9 mouse cellular contexts compared by ENCODE assay signal in genomic region chr1:87273514-87273942, GRCm38 (mm10). TPM values are rescaled to one million over a fixed set of nuclear protein-coding genes. Genes with fewer than 3 reads are reported as not detected.
DNase-seq lines count a peak whose midpoint lies in the region; ATAC-seq and TF ChIP-seq lines count a peak whose summit lies in the region.
"Had no signal": no experiment of that assay in that cellular context is flagged by ENCODE, and none has a peak within 500 bp of the region (broad histone marks: within the 10 kb centered on the region; RNA-seq: fewer than 3 reads in every experiment).

No protein-coding gene starts in this region.

- 9% methylated on average over 3 of the region's 3 CpGs for WGBS in cerebellum, adult 2 months
- 74% methylated on average over 3 of the region's 3 CpGs for WGBS in liver, embryonic 11.5 days

- no peaks in the 10 kb centered on the region for H3K9me3 ChIP-seq in liver, embryonic 11.5 days (ENCODE audit: control insufficient read depth, low read length)
- H3K9me3 ChIP-seq: limb, embryonic 15.5 days had no signal

- TF ChIP-seq CTCF in cerebellum, adult 2 months (IDR thresholded peaks at IDR 0.05; ENCODE audit: borderline replicate concordance, insufficient read depth, low read depth, low read length) = no peak

- H3K4me2 ChIP-seq in liver, embryonic 11.5 days = no peak overlapping the region
- H3K4me2 ChIP-seq: limb, embryonic 15.5 days had no signal

- H3K27me3 ChIP-seq in cerebellum, adult 2 months (ENCODE audit: control insufficient read depth, insufficient read depth, low read length) = no peaks in the 10 kb centered on the region
- H3K27me3 ChIP-seq in liver, embryonic 11.5 days (replicated peaks; ENCODE audit: control insufficient read depth, insufficient read depth, low read length) = peaks cover 18% of the 10 kb centered on the region
- H3K27me3 ChIP-seq: limb, embryonic 15.5 days had no signal

- peak overlapping the region; percentile 48 for H3K27ac ChIP-seq in cerebellum, adult 2 months (ENCODE audit: insufficient read depth, low read length)
- no peak overlapping the region for H3K27ac ChIP-seq in liver, embryonic 11.5 days (ENCODE audit: low read depth, low read length)
- H3K27ac ChIP-seq: limb, embryonic 15.5 days had no signal

- no peak for ATAC-seq in liver, embryonic 11.5 days (replicated peaks; ENCODE audit: low FRiP score)

- H3K4me3 ChIP-seq in cerebellum, adult 2 months (replicated peaks; ENCODE audit: insufficient read depth, low read depth, low read length) = no peak overlapping the region
- no peak overlapping the region for H3K4me3 ChIP-seq in liver, embryonic 11.5 days (ENCODE audit: low read depth, low read length)
- H3K4me3 ChIP-seq: limb, embryonic 15.5 days had no signal

- peak; percentile 60 for DNase-seq in layer of hippocampus, adult 11-12 months (ENCODE audit: low spot score)
- no peak for DNase-seq in layer of hippocampus, adult 9-10 months (ENCODE audit: low spot score)
- DNase-seq in adrenal gland, adult (ENCODE audit: inconsistent age in 2 of 2, low spot score in 1 of 2) = peak; percentile 93 to 96
- DNase-seq in cerebellum, adult 2 months = peak; percentile 59 to 76
- peak; percentile 26 to 29 for DNase-seq in heart, postnatal 36 days
- no peak for DNase-seq in liver, embryonic 11.5 days (ENCODE audit: low spot score)
- DNase-seq in yolk sac, embryonic 10.5 days (ENCODE audit: low spot score) = no peak
- no peak for DNase-seq in thymus, postnatal 36 days

- intact Hi-C loops in heart, postnatal 36 days (cut with DNase I) = no loop called here

- TF ChIP-seq POLR2A in cerebellum, adult 2 months (IDR thresholded peaks at IDR 0.05; ENCODE audit: borderline replicate concordance, insufficient read depth, low read length) = no peak

- no peaks in the 10 kb centered on the region for H3K36me3 ChIP-seq in liver, embryonic 11.5 days (ENCODE audit: control insufficient read depth, insufficient read depth, low read length)
- H3K36me3 ChIP-seq: limb, embryonic 15.5 days had no signal

- no peak overlapping the region for H3K9ac ChIP-seq in liver, embryonic 11.5 days (ENCODE audit: low read depth, low read length)
- H3K9ac ChIP-seq: limb, embryonic 15.5 days had no signal

- H3K4me1 ChIP-seq in cerebellum, adult 2 months (ENCODE audit: control insufficient read depth, insufficient read depth, low read length) = peaks cover 11% of the 10 kb centered on the region
- no peaks in the 10 kb centered on the region for H3K4me1 ChIP-seq in liver, embryonic 11.5 days (replicated peaks; ENCODE audit: control insufficient read depth, insufficient read depth, low read length)

RNA-seq across cellular contexts. Expression of gene Efhd1, which starts 9.4 kb away (rescaled TPM):
- polyA plus RNA-seq in cerebellum, adult 2 months (2012; rRNA removed) = 61.8 and 65.7 TPM in 2 replicates
- total RNA-seq in heart, postnatal 36 days (2021) = 1 to 10 TPM; 2.5 to 3.7 TPM
- polyA plus RNA-seq in liver, embryonic 11.5 days (2014; fragmentation: Nextera tagmentation; extraction: Ambion mirVana) = not detected in 2 replicates

RNA-seq across cellular contexts. Expression of gene Gigyf2, which starts 53.3 kb away (rescaled TPM):
- polyA plus RNA-seq in cerebellum, adult 2 months (2012; rRNA removed) = 61.4 and 63.1 TPM in 2 replicates
- total RNA-seq in heart, postnatal 36 days (2021) = 10 to 100 TPM; 43.3 to 46.4 TPM
- 35.1 and 40.4 TPM in 2 replicates for polyA plus RNA-seq in liver, embryonic 11.5 days (2014; fragmentation: Nextera tagmentation; extraction: Ambion mirVana)

RNA-seq across cellular contexts. Expression of gene Eif4e2, which starts 59.8 kb away (rescaled TPM):
- 51.4 and 56.2 TPM in 2 replicates for polyA plus RNA-seq in cerebellum, adult 2 months (2012; rRNA removed)
- total RNA-seq in heart, postnatal 36 days (2021) = 10 to 100 TPM; 42.9 to 50.8 TPM
- polyA plus RNA-seq in liver, embryonic 11.5 days (2014; fragmentation: Nextera tagmentation; extraction: Ambion mirVana) = 151 and 152 TPM in 2 replicates

Comparison
In these comparisons a context has a peak if more than half of its experiments do, and no peak if none do; other contexts are left out.
1. DNase-seq: peak in layer of hippocampus, adult 11-12 months (single experiment), adrenal gland, adult (2 of 2), cerebellum, adult 2 months (2 of 2) and heart, postnatal 36 days (2 of 2); none in layer of hippocampus, adult 9-10 months (single experiment), liver, embryonic 11.5 days (single experiment), yolk sac, embryonic 10.5 days (single experiment) and thymus, postnatal 36 days (0 of 2).
2. RNA of gene Efhd1, which starts 9.4 kb away (polyA plus RNA-seq): 61.8 to 65.7 TPM in cerebellum, adult 2 months; not detected in liver, embryonic 11.5 days; every median in the first group is over 10 times any median in the second.